Mouse (Mus musculus) layer of hippocampus, postnatal 10 days (tissue): Measurements from ENCODE around the gene Yipf3. TPM values are rescaled to one million over a fixed set of nuclear protein-coding genes. Genes with fewer than 3 reads are reported as not detected.
A peak's percentile ranks its signal among the peaks of the same experiment; 100 is the strongest.

ENCODE experiments used
- DNase-seq, 2 experiments: peaks; one replicate each; pipeline ENCODE4 v3.0.0; 2021; ENCODE audit warnings: low spot score in 2 of 2
- microRNA-seq, 2 experiments: library from miRNA; unstranded; fragments of <30 nt; microRNA quantifications; one replicate each; pipeline ENCODE4 v1.2.0; 2021
- total RNA-seq, 2 experiments: library from RNA; stranded (reverse); gene quantifications; 2 replicates each; pipeline ENCODE4 v1.2.3; 2021

The Yipf3 gene
- total RNA-seq, 2 experiments from 2014 or later: 68.7 to 70.3 TPM

DNA sequence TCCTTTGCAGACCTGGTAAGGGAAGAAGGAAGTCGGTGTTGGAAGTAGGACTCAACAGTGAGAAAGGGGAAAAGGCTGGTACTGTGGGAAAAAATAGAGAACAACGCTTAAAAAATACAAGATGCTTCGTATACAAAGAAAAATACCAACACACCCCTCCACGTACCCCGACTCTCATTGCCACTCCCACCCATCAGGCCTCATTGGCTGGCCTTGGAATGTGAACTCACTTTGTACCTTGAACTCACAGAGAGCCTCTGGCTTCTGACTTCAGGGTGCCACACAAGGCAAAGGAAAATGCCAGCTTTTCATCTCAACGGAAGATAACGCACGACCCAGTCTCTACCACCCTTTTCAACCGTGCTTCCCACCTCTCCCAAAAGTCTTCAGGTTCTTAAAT lies 35.3 kb downstream of the Yipf3 start:
- DNase-seq: no peak

DNA sequence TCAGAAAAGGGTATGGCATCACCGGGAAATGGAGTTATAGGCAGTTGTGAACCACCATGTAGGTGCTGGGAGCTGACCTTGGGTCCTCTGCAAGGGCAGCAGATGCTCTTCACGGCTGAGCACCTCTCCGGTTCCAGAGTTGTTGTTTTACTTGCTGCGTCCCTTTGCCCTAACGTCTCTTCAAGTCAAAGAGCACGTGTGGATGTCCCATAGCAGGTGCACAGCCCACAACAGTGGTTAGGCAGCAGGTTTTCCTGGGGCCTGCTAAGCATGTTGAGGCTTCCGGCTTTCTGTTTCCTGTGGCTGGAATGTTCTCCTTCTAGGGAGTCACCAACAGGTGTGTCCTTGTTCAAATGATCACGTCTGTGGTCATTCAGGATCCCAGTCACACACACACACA lies 36.0 kb downstream of the Yipf3 start:
- no peak for DNase-seq

DNA sequence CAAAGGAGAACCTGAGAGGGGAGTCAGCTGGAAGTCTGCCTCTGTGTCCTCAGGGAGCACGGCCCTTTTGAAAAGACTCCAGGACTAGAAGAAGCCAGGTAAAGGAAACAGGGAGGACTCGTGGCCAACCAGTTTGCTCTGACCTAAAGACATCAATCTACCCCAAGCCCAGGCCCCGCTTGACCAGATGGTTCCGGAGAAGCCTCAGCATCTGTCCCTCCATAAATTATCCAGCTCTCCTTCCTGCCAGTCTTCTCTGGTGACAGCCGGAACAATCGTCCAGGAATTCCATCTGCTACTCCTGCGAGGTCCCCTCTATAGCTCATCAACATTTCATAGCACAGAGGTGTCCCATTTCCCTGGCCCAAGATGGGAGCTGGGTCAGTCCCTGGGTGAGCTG lies 36.8 kb downstream of the Yipf3 start:
- no peak for DNase-seq

DNA sequence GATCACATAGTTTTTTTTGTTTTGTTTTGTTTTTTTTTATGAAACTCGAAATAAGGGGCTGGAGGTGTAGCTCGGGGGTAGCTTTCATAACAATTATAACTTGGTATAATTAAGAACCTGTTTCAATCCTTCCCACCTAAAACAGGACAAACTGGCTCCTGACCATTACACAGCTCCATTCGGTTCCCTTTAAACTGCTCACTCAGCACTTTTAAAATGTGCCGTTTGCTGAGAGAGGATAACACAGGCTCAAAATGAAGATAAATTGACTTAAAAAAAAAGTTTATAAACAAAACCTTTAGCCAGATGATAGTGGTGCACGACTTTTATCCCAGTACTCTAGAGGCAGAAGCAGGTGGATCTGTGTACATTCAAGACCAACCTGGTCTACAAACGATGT lies 37.5 kb downstream of the Yipf3 start:
- DNase-seq: no peak

DNA sequence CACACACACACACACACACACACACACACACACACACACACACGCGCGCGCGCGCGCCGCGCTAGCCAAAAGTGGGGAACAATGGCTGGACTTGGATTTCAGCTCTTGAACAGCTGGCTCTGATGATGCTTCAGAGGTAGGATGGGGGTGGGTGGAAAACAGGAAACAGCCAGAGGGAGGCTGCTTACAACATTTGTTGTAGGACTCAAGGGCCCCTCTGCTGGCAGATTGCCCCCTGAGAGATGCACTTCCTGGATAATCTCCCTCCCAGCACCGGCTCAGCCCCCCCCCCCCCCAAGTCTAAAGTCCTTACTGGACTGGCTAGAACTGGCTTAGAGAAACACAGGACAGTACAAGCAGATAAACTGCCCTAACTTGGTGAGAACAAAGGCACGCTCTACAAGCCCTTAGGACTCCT lies 39.8 kb downstream of the Yipf3 start:
- no peak for DNase-seq

DNA sequence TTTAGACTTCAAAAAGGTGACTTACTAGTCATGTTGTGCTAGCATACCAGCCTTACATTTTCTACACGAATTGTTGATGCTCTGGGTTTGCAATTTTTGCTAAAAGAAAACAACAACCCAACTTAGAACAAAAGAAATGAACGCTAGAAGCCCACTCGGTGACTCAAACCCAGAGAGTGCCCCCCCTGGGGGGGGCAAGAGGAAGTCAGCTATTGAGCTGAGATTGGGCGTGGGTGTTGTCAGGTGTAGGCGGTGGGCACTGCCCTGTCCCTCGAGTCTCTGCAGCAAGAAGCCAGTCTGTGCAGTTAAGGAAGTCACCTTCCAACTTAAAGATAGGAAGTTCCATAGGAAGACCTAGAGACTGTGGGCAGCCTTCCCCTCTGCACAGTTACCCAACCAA lies 48.7 kb downstream of the Yipf3 start:
- no peak for DNase-seq

DNA sequence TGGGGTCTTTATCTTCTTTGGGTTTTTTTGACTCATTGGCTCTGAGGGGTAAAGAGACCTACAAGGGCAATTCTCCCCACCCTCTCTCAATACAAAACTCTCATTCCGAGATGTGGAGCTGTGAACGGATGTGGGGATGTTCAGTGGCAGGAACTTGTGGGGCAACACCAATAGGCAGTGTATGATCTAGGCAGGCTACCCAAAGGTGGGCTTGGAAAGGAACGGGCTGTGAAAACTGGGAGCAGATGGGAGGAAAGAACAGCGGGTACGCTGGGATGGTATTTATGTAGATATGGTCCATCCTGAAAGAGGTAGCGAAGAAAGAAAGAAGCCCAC lies 49.1 kb downstream of the Yipf3 start:
- no peak for DNase-seq

DNA sequence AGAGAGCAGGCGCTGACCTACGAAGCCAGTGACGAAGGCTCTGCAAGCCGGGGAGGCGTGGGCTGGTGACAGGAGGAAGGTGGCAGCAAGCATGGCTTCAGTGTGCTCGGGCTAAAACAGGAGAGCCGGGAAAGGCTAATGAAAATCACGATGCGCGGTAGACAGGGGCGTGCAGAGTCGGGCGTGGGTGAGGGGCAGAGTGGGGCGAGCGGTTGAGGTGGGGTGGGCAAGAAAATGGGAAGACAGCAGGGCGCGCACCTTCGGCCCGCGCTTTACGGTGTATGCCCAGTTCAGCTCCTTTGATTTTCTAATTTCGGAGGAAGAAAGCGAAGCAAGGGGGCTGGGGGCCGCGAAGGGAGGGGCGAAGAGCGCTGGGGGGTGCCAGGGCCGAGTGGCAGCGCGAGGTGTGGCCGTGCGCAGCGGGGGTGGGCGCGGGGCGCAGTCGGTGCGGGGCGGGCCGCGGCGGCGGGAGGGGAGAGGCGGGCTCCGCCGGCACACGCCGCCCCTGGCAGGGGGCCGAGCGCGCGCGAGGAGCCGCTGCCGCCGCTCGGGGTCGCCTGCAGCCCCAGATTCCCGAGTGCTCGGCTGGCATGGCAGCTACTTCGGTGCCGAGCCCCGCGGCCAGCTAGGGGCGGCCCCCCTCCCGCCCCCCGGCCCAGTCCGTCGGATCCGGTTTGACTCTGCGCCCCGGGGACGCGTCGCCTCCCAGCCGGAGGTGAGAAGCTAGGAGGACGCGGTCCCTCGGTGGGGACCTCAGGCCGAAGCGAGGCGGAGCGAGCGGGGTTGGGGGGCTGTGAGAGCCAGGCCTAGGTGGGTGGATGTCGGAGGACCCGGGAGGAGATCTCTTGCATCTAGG lies 49.7 kb downstream of the Yipf3 start, which contains the start of gene Dlk2:
TSS of gene Dlk2 (plus strand) at position 58 of the 856 bp plus-strand sequence.
- DNase-seq: peak; percentile 41 to 60

DNA sequence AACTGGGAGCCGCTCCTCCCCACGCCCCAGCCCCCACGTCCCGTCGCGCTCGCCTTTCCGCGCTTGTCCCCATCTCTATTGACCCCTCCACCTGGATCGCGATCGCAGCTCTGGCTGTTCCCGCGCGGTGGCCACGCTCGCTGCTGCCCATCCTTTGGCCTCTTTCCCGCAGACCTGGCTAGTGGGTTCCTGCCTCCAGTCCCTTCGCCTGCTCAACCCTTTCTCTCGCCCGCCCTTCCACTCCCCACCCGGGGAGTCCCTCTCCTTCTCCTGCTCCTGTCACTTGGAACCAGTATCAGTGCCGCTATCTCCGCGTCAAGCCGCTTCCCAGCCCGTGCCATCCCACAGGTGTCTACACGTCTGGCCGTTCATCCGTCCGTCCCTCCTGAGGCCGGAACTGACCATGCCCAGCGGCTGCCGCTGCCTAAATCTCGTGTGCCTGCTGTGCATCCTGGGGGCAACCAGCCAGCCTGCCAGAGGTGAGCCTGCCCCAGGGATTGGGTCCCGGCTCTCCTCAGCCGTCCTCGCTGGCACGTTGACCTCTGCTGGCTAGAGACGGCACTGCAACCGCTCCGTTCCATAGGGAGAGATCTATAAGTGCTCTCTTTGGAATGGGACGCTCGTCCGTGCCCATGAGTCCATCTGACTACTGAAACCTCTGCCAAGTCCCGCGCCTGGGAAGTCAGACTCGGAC lies 50.5 kb downstream of the Yipf3 start:
- peak; percentile 86 to 88 for DNase-seq

DNA sequence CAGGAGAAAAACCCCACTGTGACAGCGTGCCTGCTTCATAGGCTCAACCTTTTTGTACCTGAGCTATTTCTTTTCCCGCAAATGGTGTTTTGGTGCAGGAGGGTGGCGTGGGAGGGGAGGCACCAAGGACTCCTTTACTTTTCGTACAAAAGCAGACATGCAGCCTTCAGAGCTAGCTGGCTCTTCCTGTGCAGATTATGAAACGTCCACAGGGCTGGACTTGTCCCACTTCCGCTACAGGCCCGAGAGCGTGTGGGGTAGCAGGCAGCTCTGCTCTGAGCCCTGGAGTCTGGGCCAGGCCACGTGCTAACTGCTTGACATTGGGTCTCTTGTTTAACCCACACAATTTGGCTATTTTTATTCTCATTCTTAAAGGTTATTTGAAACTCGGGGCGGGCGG lies 54.0 kb downstream of the Yipf3 start:
- DNase-seq: no peak

Small RNAs within 50 kb of the gene (microRNA-seq; reads per million reads assigned to microRNA genes)
- gene Mir693: 0 to 0.45 reads per million in 2 experiments

Other genes with a start within 250 kb of the Yipf3 start
- gene Vegfa, start 215.7 kb upstream of the Yipf3 start, total RNA-seq: 10 to 100 TPM; 92.2 to 97.0 TPM
- gene Mrps18a, start 137.1 kb upstream of the Yipf3 start, total RNA-seq: 10 to 100 TPM; 80.8 to 82.4 TPM
- gene Rsph9, start 103.9 kb upstream of the Yipf3 start, total RNA-seq: 10 to 100 TPM; 39.8 to 41.3 TPM
- gene Mad2l1bp, start 94.5 kb upstream of the Yipf3 start, total RNA-seq: 10 to 100 TPM; 10.7 to 11.1 TPM
- 100 to 1,000 TPM in 1 of 2 experiments, 10 to 100 TPM in 1; 86.9 to 100 TPM for gene Gtpbp2, start 87.0 kb upstream of the Yipf3 start, total RNA-seq
- 1 to 10 TPM; 6.8 to 7.5 TPM for gene Polh, start 45.4 kb upstream of the Yipf3 start, total RNA-seq
- 10 to 100 TPM; 43.0 to 43.9 TPM for gene Xpo5, start 45.3 kb upstream of the Yipf3 start, total RNA-seq
- 10 to 100 TPM; 37.2 to 40.1 TPM for gene Polr1c, start within 50 bp of the Yipf3 start, total RNA-seq
- 10 to 100 TPM; 88.1 to 93.6 TPM for gene Lrrc73, start 5.5 kb downstream of the Yipf3 start, total RNA-seq
- 10 to 100 TPM; 39.0 to 41.0 TPM for gene Tjap1, start 34.9 kb downstream of the Yipf3 start, total RNA-seq
- gene Dlk2, start 49.3 kb downstream of the Yipf3 start, total RNA-seq: 10 to 100 TPM; 44.4 to 52.4 TPM
- gene Abcc10, start 80.3 kb downstream of the Yipf3 start, total RNA-seq: 1 to 10 TPM; 9.3 to 9.6 TPM
- 10 to 100 TPM; 78.1 to 81.5 TPM for gene Zfp318, start 135.7 kb downstream of the Yipf3 start, total RNA-seq
- 1 to 10 TPM; 3.0 to 4.4 TPM for gene Crip3, start 180.8 kb downstream of the Yipf3 start, total RNA-seq
- under 1 TPM; 0.48 to 0.76 TPM for gene Slc22a7, start 190.4 kb downstream of the Yipf3 start, total RNA-seq
- 100 to 1,000 TPM; 106 to 107 TPM for gene Ttbk1, start 239.6 kb downstream of the Yipf3 start, total RNA-seq
- 1 to 10 TPM; 6.0 to 7.6 TPM for gene Dnph1, start 248.6 kb downstream of the Yipf3 start, total RNA-seq